Comparison of ENCODE assay signal across 8 mouse cellular contexts in the genomic region with DNA sequence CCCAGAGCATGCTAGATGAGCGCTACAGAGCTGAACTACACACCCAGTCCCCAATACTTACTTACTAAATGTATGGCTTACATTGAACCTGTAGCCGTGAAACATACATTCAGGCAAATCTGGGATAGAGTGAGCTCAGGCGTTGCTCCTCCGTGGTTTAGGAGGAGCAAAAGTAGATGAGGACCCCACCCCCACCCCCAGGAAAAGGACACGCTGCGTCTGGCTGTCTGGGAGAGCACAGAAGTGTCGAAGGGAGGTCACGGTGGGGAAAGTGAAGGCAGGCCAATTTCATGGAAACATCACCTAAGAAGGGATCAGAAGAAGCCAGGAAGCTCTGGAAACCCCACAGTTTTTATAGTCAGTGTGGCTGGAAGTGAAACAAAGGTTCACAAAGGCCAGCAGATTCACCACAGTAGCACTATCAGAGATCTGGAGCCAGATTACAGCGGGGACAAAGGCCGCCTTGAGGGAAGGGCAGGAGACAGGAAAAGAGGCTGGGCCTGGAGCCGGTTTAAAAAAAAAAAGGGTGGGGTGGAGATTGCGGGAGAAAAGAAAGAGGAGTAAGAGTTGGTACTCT. TPM values are rescaled to one million over a fixed set of nuclear protein-coding genes. Genes with fewer than 3 reads are reported as not detected.
A peak's percentile ranks its signal among the peaks of the same experiment; 100 is the strongest.
DNase-seq lines count a peak whose midpoint lies in the region; ATAC-seq and TF ChIP-seq lines count a peak whose summit lies in the region.

No protein-coding gene starts in this region.

- H3K36me3 ChIP-seq in heart, embryonic 13.5 days: no peaks in the 10 kb centered on the region
- H3K36me3 ChIP-seq in forebrain, postnatal 0 days (ENCODE audit: insufficient read depth): no peaks in the 10 kb centered on the region
- H3K36me3 ChIP-seq in megakaryocyte, embryonic 14.5 days (replicated peaks; ENCODE audit: low read length): peaks cover 6% of the 10 kb centered on the region

- no peak for DNase-seq in heart, adult 8-10 months (ENCODE audit: low spot score)
- DNase-seq in ES-CJ7 (ENCODE audit: low read depth, low spot score) (peak; percentile 86), adipocyte (ENCODE audit: low spot score) (no peak)
- DNase-seq in forebrain, postnatal 0 days: no peak
- no peak for DNase-seq in left cerebral cortex, postnatal 14 days (ENCODE audit: low spot score in 2 of 2)
- DNase-seq in retina, postnatal 1 day: no peak

- H3K27me3 ChIP-seq in heart, embryonic 13.5 days (replicated peaks): no peaks in the 10 kb centered on the region
- no peaks in the 10 kb centered on the region for H3K27me3 ChIP-seq in forebrain, postnatal 0 days (ENCODE audit: insufficient read depth, low read length)
- H3K27me3 ChIP-seq in megakaryocyte, embryonic 14.5 days (replicated peaks): no peaks in the 10 kb centered on the region

- peak overlapping the region; percentile 88 for H3K27ac ChIP-seq in heart, embryonic 13.5 days (replicated peaks)
- peak overlapping the region; percentile 93 for H3K27ac ChIP-seq in forebrain, postnatal 0 days (ENCODE audit: low read depth, low read length)

- H3K9ac ChIP-seq in heart, embryonic 13.5 days: peak overlapping the region; percentile 80
- peak overlapping the region; percentile 78 for H3K9ac ChIP-seq in forebrain, postnatal 0 days

- peak overlapping the region; percentile 60 for H3K4me3 ChIP-seq in heart, embryonic 13.5 days
- peak overlapping the region; percentile 45 for H3K4me3 ChIP-seq in forebrain, postnatal 0 days (ENCODE audit: low read depth, low read length)
- peak overlapping the region; percentile 95 for H3K4me3 ChIP-seq in megakaryocyte, embryonic 14.5 days (replicated peaks)

- H3K4me1 ChIP-seq in heart, embryonic 13.5 days: peaks cover 15% of the 10 kb centered on the region
- H3K4me1 ChIP-seq in forebrain, postnatal 0 days (ENCODE audit: insufficient read depth): peaks cover 10% of the 10 kb centered on the region
- peaks cover 40% of the 10 kb centered on the region for H3K4me1 ChIP-seq in megakaryocyte, embryonic 14.5 days

- H3K9me3 ChIP-seq in heart, embryonic 13.5 days: no peaks in the 10 kb centered on the region
- H3K9me3 ChIP-seq in forebrain, postnatal 0 days (ENCODE audit: low read length): no peaks in the 10 kb centered on the region
- peaks cover 6% of the 10 kb centered on the region; the same call in 1 of the 2 replicates for H3K9me3 ChIP-seq in megakaryocyte, embryonic 14.5 days

- no peak for TF ChIP-seq CTCF in forebrain, postnatal 0 days (IDR thresholded peaks at IDR 0.05; ENCODE audit: low read depth)

- ATAC-seq in heart, embryonic 13.5 days (ENCODE audit: extremely low read depth, insufficient number of reproducible peaks, low FRiP score, low TSS enrichment): no peak
- ATAC-seq in forebrain, postnatal 0 days: no peak

- peak overlapping the region; percentile 76 for H3K4me2 ChIP-seq in heart, embryonic 13.5 days
- peak overlapping the region; percentile 73 for H3K4me2 ChIP-seq in forebrain, postnatal 0 days (ENCODE audit: low read depth)

- intact Hi-C loops in left cerebral cortex, postnatal 14 days (cut with DNase I): no loop called here

- WGBS in heart, embryonic 13.5 days: 6% methylated on average over 12 of the region's 12 CpGs
- 4% methylated on average over 12 of the region's 12 CpGs for WGBS in forebrain, postnatal 0 days

RNA-seq across cellular contexts. Expression of gene Nsd1, which starts 20.0 kb away (rescaled TPM):
- 41.4 and 43.4 TPM in 2 replicates for polyA plus RNA-seq in heart, embryonic 13.5 days (2015; fragmentation: Nextera tagmentation; extraction: Ambion mirVana)
- 10 to 100 TPM; 47.2 to 55.1 (median 51.9) TPM for total RNA-seq in heart, adult 8-10 months (2022)
- total RNA-seq in forebrain, postnatal 0 days (2014; rRNA removed): 81.2 and 104 TPM in 2 replicates
- 37.5 and 48.2 TPM in 2 replicates for polyA plus RNA-seq in forebrain, postnatal 0 days (2015; fragmentation: Nextera tagmentation; extraction: Ambion mirVana)
- polyA plus RNA-seq in megakaryocyte, embryonic 14.5 days (2012; ENCODE audit: insufficient read depth, low replicate concordance): 2.5 and 2.7 TPM in 2 replicates
- 100 to 1,000 TPM; 135 to 140 TPM for total RNA-seq in left cerebral cortex, postnatal 14 days (2021)

RNA-seq across cellular contexts. Expression of gene Fgfr4, which starts 37.2 kb away (rescaled TPM):
- polyA plus RNA-seq in heart, embryonic 13.5 days (2015; fragmentation: Nextera tagmentation; extraction: Ambion mirVana): 0.98 and 1.1 TPM in 2 replicates
- under 1 TPM in 3 of 4 experiments, not detected in 1; 0.16 to 0.29 (median 0.28) TPM for total RNA-seq in heart, adult 8-10 months (2022)
- total RNA-seq in forebrain, postnatal 0 days (2014; rRNA removed): 0.08 and 0.19 TPM in 2 replicates
- polyA plus RNA-seq in forebrain, postnatal 0 days (2015; fragmentation: Nextera tagmentation; extraction: Ambion mirVana): 0.33 and 0.40 TPM in 2 replicates
- not detected in 2 replicates for polyA plus RNA-seq in megakaryocyte, embryonic 14.5 days (2012; ENCODE audit: insufficient read depth, low replicate concordance)
- total RNA-seq in left cerebral cortex, postnatal 14 days (2021): under 1 TPM; 0.11 to 0.25 TPM

RNA-seq across cellular contexts. Expression of gene Gm17617, which starts 56.3 kb away (rescaled TPM):
- not detected in 2 replicates for polyA plus RNA-seq in heart, embryonic 13.5 days (2015; fragmentation: Nextera tagmentation; extraction: Ambion mirVana)
- total RNA-seq in heart, adult 8-10 months (2022): not detected
- not detected in 2 replicates for total RNA-seq in forebrain, postnatal 0 days (2014; rRNA removed)
- polyA plus RNA-seq in forebrain, postnatal 0 days (2015; fragmentation: Nextera tagmentation; extraction: Ambion mirVana): not detected in 2 replicates
- not detected in 2 replicates for polyA plus RNA-seq in megakaryocyte, embryonic 14.5 days (2012; ENCODE audit: insufficient read depth, low replicate concordance)
- not detected for total RNA-seq in left cerebral cortex, postnatal 14 days (2021)

Comparison
In these comparisons a context has a peak if more than half of its experiments do, and no peak if none do; other contexts are left out.
1. H3K4me3 ChIP-seq: peak in every context shown above with its lines; median percentile 95 in megakaryocyte, embryonic 14.5 days; 60 in heart, embryonic 13.5 days; 45 in forebrain, postnatal 0 days.